Mouse (Mus musculus) forebrain, embryonic 14.5 days (tissue): ENCODE data around the gene Ccl27a. TPM values are rescaled to one million over a fixed set of nuclear protein-coding genes. Genes with fewer than 3 reads are reported as not detected.
"Not testable (repeated sequence)": the region's sequence is repeated elsewhere in the genome, so short reads cannot be mapped to it uniquely, and the experiment has no call there.

Experiments
- ATAC-seq: fragments of 200-750 bp; cut with Nextera tagmentation; 2 replicates; pipeline ENCODE4 v1.8.0; 2017; ENCODE audit warnings: mild to moderate bottlenecking, moderate library complexity
- DNase-seq: peaks from one replicate; pipeline ENCODE4 v3.0.0-alpha.2; 2015; ENCODE audit warnings: low spot score
- H3K27ac ChIP-seq: fragments of 300-500 bp; sonication (generic); 2 replicates; pipeline ENCODE4 v1.5.1; 2014; ENCODE audit warnings: low read depth, mild to moderate bottlenecking, control low read depth, low read length, moderate library complexity
- H3K27me3 ChIP-seq: fragments of 300-500 bp; sonication (generic); replicated peaks from 2 replicates; pipeline ENCODE4 v1.6.1; 2014; ENCODE audit warnings: low read length, control low read depth, mixed read lengths; ENCODE audit not compliant: control insufficient read depth, insufficient read depth
- H3K36me3 ChIP-seq: fragments of 300-500 bp; sonication (generic); 2 replicates; pipeline ENCODE4 v1.6.1; 2014; ENCODE audit warnings: low read length, control low read depth; ENCODE audit not compliant: control insufficient read depth, insufficient read depth
- H3K4me1 ChIP-seq: fragments of 300-500 bp; sonication (generic); 2 replicates; pipeline ENCODE4 v1.6.1; 2014; ENCODE audit warnings: antibody characterized with exemption, low read length, control low read depth; ENCODE audit not compliant: control insufficient read depth, insufficient read depth
- H3K4me2 ChIP-seq: fragments of 300-500 bp; sonication (generic); 2 replicates; pipeline ENCODE4 v1.6.1; 2014; ENCODE audit warnings: mild to moderate bottlenecking, control low read depth, low read length
- H3K4me3 ChIP-seq: fragments of 300-500 bp; sonication (generic); 2 replicates; pipeline ENCODE4 v1.5.1; 2014; ENCODE audit warnings: low read depth, low read length, control low read depth
- H3K9ac ChIP-seq: fragments of 300-500 bp; sonication (generic); 2 replicates; pipeline ENCODE4 v1.6.1; 2014; ENCODE audit warnings: mild to moderate bottlenecking, low read length, control low read depth, moderate library complexity
- H3K9me3 ChIP-seq: fragments of 300-500 bp; sonication (generic); replicated peaks from 2 replicates; pipeline ENCODE4 v1.6.1; 2016; ENCODE audit warnings: low read length, control low read depth, mixed read lengths; ENCODE audit not compliant: control insufficient read depth
- WGBS: fragments of 180-500 bp; shearing (Covaris S2); extraction: QIAGEN DNeasy Blood & Tissue Kit; methylation state at CpG from one replicate; pipeline ENCODE4 v1.1.7; 2014; 5-methylcytosine and 5-hydroxymethylcytosine counted together
- polyA plus RNA-seq: library from polyadenylated mRNA; unstranded; fragments of >200 nt; fragmentation: Nextera tagmentation; extraction: Ambion mirVana; gene quantifications from 2 replicates; pipeline ENCODE4 v1.2.1, GENCODE M21; 2014

Ccl27a gene
- polyA plus RNA-seq, 1 experiment from 2014 or later = 200 TPM

DNA sequence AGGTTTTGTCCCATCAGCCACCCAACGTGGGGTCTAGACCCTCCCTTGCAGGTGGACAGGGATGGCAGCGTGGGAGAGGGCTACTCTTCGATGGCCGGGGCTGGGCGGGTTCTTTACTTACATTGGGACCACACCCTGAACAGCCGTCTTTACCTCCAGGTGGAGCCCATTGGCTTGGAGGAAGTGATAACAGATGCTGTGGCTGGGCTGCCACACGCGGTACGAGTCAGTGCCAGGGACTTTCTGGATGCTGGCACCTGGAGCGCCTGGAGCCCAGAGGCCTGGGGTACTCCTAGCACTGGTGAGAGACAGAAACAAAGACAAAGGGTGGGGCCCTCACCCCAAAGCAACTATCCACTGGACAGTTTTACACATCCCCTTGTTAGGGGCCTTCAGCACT is 6.7 kb downstream of the Ccl27a start:
- H3K27me3 ChIP-seq, H3K9ac ChIP-seq, H3K9me3 ChIP-seq, H3K36me3 ChIP-seq, H3K4me2 ChIP-seq, H3K4me1 ChIP-seq, ATAC-seq, DNase-seq, H3K4me3 ChIP-seq, H3K27ac ChIP-seq: not testable (repeated sequence)
- WGBS = 82% methylated on average over 10 of the region's 10 CpGs

DNA sequence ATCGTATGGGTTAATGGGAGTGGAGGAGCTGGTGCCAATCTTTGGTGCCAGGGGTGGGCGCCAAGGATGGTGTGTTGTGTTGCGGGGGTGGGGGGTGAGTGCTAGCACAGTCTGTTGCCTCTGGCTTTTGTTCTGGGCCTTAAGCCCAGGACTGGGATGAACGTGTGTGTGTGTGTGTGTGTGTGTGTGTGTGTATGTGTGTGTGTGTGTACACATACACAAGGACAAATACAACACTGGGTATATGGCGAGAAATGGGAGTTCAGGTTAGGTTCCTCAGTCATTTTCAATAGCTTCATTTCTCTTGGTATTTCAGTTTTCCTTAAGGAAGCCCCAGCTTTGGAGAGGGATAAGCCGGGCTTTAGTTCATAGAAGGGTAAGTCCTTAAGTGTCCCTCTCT is 10.9 kb downstream of the Ccl27a start:
- WGBS = 73% methylated on average over 3 of the region's 6 CpGs
- not testable (repeated sequence) for ATAC-seq

DNA sequence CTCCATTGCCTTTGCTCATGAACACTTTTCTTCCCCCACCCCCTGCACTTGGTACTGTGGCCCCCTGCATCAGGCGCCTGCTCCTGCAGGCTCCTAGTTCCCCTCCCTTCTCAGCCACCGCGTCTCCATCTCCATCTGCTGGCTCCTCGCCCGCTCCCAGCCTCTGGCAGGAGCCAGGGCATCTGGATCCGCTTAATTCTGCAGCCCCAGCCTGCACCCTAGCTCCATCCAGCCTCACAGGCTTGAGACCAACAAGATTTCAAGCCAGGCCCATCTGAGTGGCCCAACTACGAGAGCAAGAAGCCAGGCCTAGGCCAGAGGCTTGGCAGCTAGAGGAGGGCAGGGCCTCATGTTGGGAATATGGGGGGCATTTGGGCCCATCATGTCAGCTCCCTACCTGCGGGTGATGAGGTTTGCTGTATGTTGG is 11.3 kb downstream of the Ccl27a start:
- H3K4me2 ChIP-seq, H3K4me3 ChIP-seq, H3K9ac ChIP-seq, H3K27ac ChIP-seq, H3K36me3 ChIP-seq, H3K9me3 ChIP-seq, H3K27me3 ChIP-seq, ATAC-seq: not testable (repeated sequence)
- H3K4me1 ChIP-seq = peaks cover 18% of the 10 kb centered on the region
- peak; percentile 37 for DNase-seq
- WGBS = 39% methylated on average over 8 of the region's 8 CpGs

More for the DNA sequence above, 10.9 kb downstream of the Ccl27a start:
- not testable (repeated sequence) for H3K9ac ChIP-seq, H3K4me3 ChIP-seq, H3K27me3 ChIP-seq, H3K9me3 ChIP-seq, DNase-seq, H3K36me3 ChIP-seq, H3K4me2 ChIP-seq, H3K27ac ChIP-seq
- H3K4me1 ChIP-seq = peaks cover 18% of the 10 kb centered on the region

DNA sequence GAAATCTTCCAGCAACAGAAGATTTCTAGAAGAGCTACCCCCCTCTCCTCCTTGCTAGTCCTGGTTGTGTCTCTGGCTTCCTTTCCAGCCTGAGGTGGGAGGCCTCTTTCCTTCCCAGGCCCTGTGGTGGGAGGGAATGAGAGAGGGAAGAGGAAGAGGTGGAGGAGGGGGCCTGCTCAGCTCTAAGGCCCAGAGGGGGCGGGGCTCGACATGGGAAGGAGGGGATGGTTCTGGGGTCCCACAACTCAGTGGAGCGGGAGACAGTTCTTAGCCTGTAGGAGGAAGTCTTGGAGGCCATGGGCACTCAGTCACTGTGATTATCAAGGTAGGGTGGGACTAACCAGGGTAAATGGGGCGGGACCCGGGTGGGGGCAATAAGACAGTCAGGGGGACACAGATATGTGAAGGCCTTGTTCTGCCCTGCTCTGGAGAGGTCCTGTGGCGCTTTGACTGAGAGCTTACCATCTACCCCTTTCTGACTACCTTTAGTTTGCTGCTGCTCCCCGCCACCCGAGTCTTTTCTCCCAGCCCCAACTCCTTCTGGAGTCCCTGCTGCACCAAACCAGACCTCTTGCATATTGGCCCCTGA is 11.9 kb downstream of the Ccl27a start:
- Histone ChIP-seq H3K27me3 (no peaks in the 10 kb centered on the region), H3K27ac (no peak overlapping the region; the same call in 1 of the 2 replicates), H3K36me3 (no peaks in the 10 kb centered on the region), H3K9ac (no peak overlapping the region; the same call in 1 of the 2 replicates), H3K4me3 (no peak overlapping the region), H3K4me1 (peaks cover 18% of the 10 kb centered on the region), H3K9me3 (no peaks in the 10 kb centered on the region), H3K4me2 (no peak overlapping the region)
- ATAC-seq = peak; percentile 13; the same call in 1 of the 2 replicates
- WGBS = 43% methylated on average over 8 of the region's 8 CpGs
- no peak for DNase-seq

DNA sequence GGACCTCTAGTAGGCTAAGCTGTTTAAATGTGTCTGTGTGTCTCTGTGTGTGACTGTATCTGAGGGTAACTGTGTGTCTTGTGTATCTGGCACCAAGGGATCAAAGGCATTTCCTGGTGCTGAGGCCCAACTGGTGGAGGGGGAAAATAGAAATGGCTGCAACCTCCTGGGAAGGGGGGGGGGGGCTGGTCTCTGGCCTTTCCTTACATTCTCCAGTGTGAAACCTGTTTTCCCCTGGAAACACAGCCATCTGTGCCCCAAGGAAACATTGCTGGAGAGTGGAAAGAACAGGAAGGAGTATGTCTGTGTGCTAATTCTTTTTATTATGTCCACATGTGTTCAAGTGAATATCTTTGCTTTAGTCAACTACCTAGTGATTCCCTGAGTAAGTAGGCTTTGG is 12.4 kb downstream of the Ccl27a start:
- no peak overlapping the region for H3K4me3 ChIP-seq
- ATAC-seq (no peak), DNase-seq (no peak)
- H3K4me1 ChIP-seq = peaks cover 18% of the 10 kb centered on the region
- H3K4me2 ChIP-seq = no peak overlapping the region
- no peaks in the 10 kb centered on the region for H3K27me3 ChIP-seq
- peak overlapping the region; percentile 9; the same call in 1 of the 2 replicates for H3K27ac ChIP-seq
- no peaks in the 10 kb centered on the region for H3K36me3 ChIP-seq
- no peaks in the 10 kb centered on the region for H3K9me3 ChIP-seq
- no peak overlapping the region; the same call in 1 of the 2 replicates for H3K9ac ChIP-seq

DNA sequence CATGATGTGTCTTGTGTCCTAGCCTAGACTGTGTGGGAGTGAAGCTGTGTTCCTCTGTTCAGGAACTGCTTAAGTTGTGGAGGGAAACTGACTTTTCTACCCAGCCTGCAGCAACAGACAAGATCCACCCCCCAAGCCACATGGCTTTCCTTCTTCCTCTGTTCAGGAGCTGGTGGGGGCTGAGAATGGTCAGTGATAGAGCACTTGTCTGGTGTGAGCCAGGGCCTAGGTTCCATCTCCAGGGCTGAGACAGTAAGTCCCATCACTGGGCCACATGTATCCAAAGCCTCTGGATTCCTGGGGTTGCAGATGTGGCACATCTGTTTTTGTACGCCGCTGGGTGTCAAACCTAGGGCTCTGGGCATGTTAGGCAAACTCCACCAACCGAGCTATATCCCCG is 13.1 kb downstream of the Ccl27a start:
- H3K9me3 ChIP-seq = no peaks in the 10 kb centered on the region
- peaks cover 18% of the 10 kb centered on the region for H3K4me1 ChIP-seq
- peak overlapping the region; percentile 61; the same call in 1 of the 2 replicates for H3K9ac ChIP-seq
- ATAC-seq = no peak
- H3K36me3 ChIP-seq = no peaks in the 10 kb centered on the region
- H3K4me2 ChIP-seq = peak overlapping the region; percentile 47
- DNase-seq = no peak
- H3K27me3 ChIP-seq = no peaks in the 10 kb centered on the region
- H3K27ac ChIP-seq = peak overlapping the region; percentile 9; the same call in 1 of the 2 replicates
- WGBS = 91% methylated on average over 4 of the region's 4 CpGs
- peak overlapping the region; percentile 30 for H3K4me3 ChIP-seq

DNA sequence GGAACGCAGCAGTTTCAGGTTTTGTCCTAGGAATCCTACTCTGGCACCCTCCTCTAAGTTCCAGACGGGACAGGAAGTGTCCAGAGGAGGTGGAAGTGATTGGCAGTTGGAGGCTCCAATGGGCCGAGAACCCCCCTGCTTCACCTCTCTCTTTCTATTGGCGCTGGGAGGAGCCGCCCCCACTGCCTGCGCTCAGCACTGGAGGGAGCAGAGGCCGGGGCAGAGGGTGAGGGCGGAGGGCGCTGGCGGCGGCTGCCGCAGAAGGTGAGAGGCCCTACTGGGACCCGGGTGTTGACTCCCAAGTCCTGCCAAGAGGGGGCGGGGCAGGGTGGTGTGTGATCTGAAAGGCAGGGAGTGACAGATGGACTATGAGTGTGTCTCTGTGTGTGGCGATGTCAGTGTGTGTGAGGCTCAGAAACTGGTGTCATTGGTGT is 13.7 kb downstream of the Ccl27a start:
- Histone ChIP-seq H3K4me1 (peaks cover 18% of the 10 kb centered on the region), H3K4me2 (peak overlapping the region; percentile 47), H3K4me3 (peak overlapping the region; percentile 30), H3K36me3 (no peaks in the 10 kb centered on the region), H3K9ac (peak overlapping the region; percentile 61), H3K9me3 (no peaks in the 10 kb centered on the region), H3K27ac (no peak overlapping the region), H3K27me3 (no peaks in the 10 kb centered on the region)
- under 1% methylated on average over 14 of the region's 15 CpGs for WGBS
- DNase-seq (peak; percentile 82), ATAC-seq (peak; percentile 73)

DNA sequence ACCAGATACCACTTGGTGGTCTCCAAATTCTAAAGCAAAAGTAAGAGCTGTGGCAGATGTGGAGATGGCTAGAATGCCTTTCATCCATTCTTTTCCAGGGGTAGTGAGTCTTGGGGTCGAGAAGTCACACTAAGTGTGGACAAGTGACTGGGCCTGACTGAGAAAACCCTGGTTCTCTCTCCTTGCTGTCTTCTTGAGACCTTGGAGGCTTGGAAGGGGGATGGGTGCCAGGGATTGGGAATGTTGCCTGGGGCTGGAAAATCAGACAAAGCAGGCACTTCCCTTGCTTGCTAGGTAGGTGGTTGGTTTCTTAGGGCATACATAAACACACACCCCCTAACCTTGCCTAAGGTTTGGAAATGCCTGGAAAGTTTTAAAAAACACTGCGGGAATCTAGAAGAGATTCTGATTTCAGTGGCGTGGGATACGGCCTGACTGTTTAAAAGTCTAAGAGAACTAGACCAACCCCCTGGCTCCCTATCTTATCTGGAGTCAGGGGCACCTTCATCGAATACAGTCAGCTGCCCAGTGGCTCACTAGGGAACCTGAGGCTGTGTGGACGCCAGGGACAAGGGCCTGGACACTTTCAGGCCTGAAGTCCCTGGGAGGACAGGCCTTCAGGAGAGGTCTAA is 14.3 kb downstream of the Ccl27a start:
- 45% methylated on average over 6 of the region's 6 CpGs for WGBS

DNA sequence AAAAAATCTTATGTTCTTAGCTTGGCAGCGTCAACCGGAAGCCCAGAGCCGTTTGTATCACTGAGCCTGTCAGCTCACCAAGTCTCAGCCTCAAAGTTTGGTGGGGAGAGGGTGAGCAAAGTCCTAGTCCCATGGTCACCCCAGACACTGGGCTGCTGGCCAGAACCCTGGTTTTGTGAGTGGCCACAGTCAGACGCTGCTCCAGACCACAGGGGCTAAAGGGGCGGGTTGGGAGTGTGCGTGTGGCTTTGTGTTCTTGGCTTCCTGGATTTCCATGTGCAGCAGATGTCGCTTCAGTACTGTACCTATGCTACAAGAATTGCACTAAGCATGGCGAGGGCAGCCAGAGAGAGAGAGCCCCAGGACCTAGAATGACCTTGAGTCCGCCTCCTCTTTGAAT is 14.8 kb downstream of the Ccl27a start:
- Histone ChIP-seq H3K4me3 (no peak overlapping the region), H3K9me3 (no peaks in the 10 kb centered on the region), H3K4me1 (peaks cover 22% of the 10 kb centered on the region), H3K36me3 (no peaks in the 10 kb centered on the region), H3K4me2 (no peak overlapping the region), H3K9ac (no peak overlapping the region), H3K27me3 (no peaks in the 10 kb centered on the region), H3K27ac (no peak overlapping the region)
- WGBS = 84% methylated on average over 9 of the region's 9 CpGs
- DNase-seq = no peak
- no peak for ATAC-seq

More for the DNA sequence above, 14.3 kb downstream of the Ccl27a start:
- Histone ChIP-seq H3K4me1 (peaks cover 21% of the 10 kb centered on the region), H3K36me3 (no peaks in the 10 kb centered on the region), H3K27me3 (no peaks in the 10 kb centered on the region), H3K4me3 (peak overlapping the region; percentile 30), H3K27ac (no peak overlapping the region), H3K9ac (peak overlapping the region; percentile 61), H3K9me3 (no peaks in the 10 kb centered on the region), H3K4me2 (peak overlapping the region; percentile 47)
- DNase-seq (no peak), ATAC-seq (no peak)
